25 mouse cellular contexts compared by ENCODE assay signal in the genomic region with DNA sequence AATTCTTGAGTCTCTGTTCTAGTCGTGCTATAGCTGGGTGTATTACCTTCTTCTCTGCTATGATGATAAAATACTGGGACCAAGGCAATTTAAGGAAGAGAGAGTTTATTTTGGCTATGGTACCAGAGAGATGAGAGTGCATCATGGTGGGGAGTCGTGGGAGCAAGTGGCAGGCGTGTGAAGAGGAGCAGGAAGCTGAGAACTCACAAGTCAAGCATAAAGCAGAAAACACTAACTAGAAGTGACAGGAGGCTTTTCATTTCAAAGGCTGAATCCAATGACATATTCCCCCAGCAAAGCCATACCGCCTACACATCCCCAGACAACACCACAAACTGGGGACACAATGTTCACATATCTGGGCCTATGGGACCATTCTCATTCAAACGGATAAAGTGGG. TPM values are rescaled to one million over a fixed set of nuclear protein-coding genes. Genes with fewer than 3 reads are reported as not detected.
DNase-seq lines count a peak whose midpoint lies in the region; ATAC-seq and TF ChIP-seq lines count a peak whose summit lies in the region.
"Had no signal": no experiment of that assay in that cellular context is flagged by ENCODE, and none has a peak within 500 bp of the region (broad histone marks: within the 10 kb centered on the region; RNA-seq: fewer than 3 reads in every experiment).

No protein-coding gene starts in this region.

- H3K9ac ChIP-seq in midbrain, postnatal 0 days (replicated peaks; ENCODE audit: low read length, poor library complexity, severe bottlenecking): no peak overlapping the region
- no peak overlapping the region for H3K9ac ChIP-seq in midbrain, embryonic 11.5 days (ENCODE audit: low read length)
- H3K9ac ChIP-seq: embryonic facial prominence, embryonic 12.5 days; forebrain, embryonic 13.5 days; forebrain, embryonic 15.5 days had no signal

- H3K4me3 ChIP-seq in midbrain, postnatal 0 days (ENCODE audit: low read depth, low read length): no peak overlapping the region
- H3K4me3 ChIP-seq in midbrain, embryonic 11.5 days (ENCODE audit: low read depth, low read length): no peak overlapping the region
- H3K4me3 ChIP-seq: embryonic facial prominence, embryonic 10.5 days; embryonic facial prominence, embryonic 12.5 days; forebrain, embryonic 13.5 days; forebrain, embryonic 15.5 days had no signal

- DNase-seq in heart, adult 11 months: peak; percentile 5
- DNase-seq in heart, adult 8-10 months (ENCODE audit: low spot score): no peak
- peak; percentile 6 for DNase-seq in midbrain, postnatal 0 days (ENCODE audit: low spot score)
- DNase-seq in midbrain, embryonic 11.5 days (ENCODE audit: low spot score, missing footprints): no peak
- peak; percentile 59 for DNase-seq in retina, postnatal 1 day
- no peak for DNase-seq in spleen, adult 12 weeks (ENCODE audit: low spot score)
- no peak for DNase-seq in gastrocnemius, postnatal 36 days
- DNase-seq: adrenal gland, adult 8-10 months; adrenal gland, postnatal 14 days; adrenal gland, postnatal 36 days; B cell, adult 2 months; cerebellum, adult 11-12 months; cerebellum, adult 2 months; cerebellum, adult 9-10 months; cerebellum, postnatal 25 days had no signal

- H3K27ac ChIP-seq in midbrain, postnatal 0 days (ENCODE audit: low read depth, low read length): no peak overlapping the region
- H3K27ac ChIP-seq in midbrain, embryonic 11.5 days (ENCODE audit: low read depth, low read length): no peak overlapping the region
- H3K27ac ChIP-seq: embryonic facial prominence, embryonic 10.5 days; embryonic facial prominence, embryonic 12.5 days; forebrain, embryonic 13.5 days; forebrain, embryonic 15.5 days had no signal

- H3K4me2 ChIP-seq in midbrain, postnatal 0 days (ENCODE audit: low read depth, low read length, poor library complexity, severe bottlenecking): no peak overlapping the region
- no peak overlapping the region for H3K4me2 ChIP-seq in midbrain, embryonic 11.5 days
- H3K4me2 ChIP-seq: embryonic facial prominence, embryonic 12.5 days; forebrain, embryonic 13.5 days; forebrain, embryonic 15.5 days had no signal

- H3K27me3 ChIP-seq in midbrain, postnatal 0 days (ENCODE audit: insufficient read depth, low read length): no peaks in the 10 kb centered on the region
- H3K27me3 ChIP-seq in midbrain, embryonic 11.5 days (ENCODE audit: control insufficient read depth, insufficient read depth, low read length): no peaks in the 10 kb centered on the region
- H3K27me3 ChIP-seq: embryonic facial prominence, embryonic 12.5 days; forebrain, embryonic 13.5 days; forebrain, embryonic 15.5 days had no signal

- no peak for TF ChIP-seq CTCF in midbrain, postnatal 0 days (IDR thresholded peaks at IDR 0.05)

- no peaks in the 10 kb centered on the region for H3K4me1 ChIP-seq in midbrain, postnatal 0 days (ENCODE audit: insufficient read depth, low read length)
- H3K4me1 ChIP-seq in midbrain, embryonic 11.5 days (ENCODE audit: control insufficient read depth, insufficient read depth, low read length): no peaks in the 10 kb centered on the region
- H3K4me1 ChIP-seq: embryonic facial prominence, embryonic 10.5 days; embryonic facial prominence, embryonic 12.5 days; forebrain, embryonic 13.5 days; forebrain, embryonic 15.5 days had no signal

- H3K9me3 ChIP-seq in midbrain, postnatal 0 days (ENCODE audit: low read length): no peaks in the 10 kb centered on the region
- H3K9me3 ChIP-seq in midbrain, embryonic 11.5 days (ENCODE audit: control insufficient read depth, low read length): no peaks in the 10 kb centered on the region
- H3K9me3 ChIP-seq: embryonic facial prominence, embryonic 10.5 days; embryonic facial prominence, embryonic 12.5 days; forebrain, embryonic 13.5 days; forebrain, embryonic 15.5 days; G1E had no signal

- no peaks in the 10 kb centered on the region for H3K36me3 ChIP-seq in midbrain, postnatal 0 days (ENCODE audit: insufficient read depth, low read length)
- H3K36me3 ChIP-seq in midbrain, embryonic 11.5 days (ENCODE audit: control insufficient read depth, insufficient read depth, low read length): no peaks in the 10 kb centered on the region
- H3K36me3 ChIP-seq: embryonic facial prominence, embryonic 10.5 days; embryonic facial prominence, embryonic 12.5 days; forebrain, embryonic 15.5 days; G1E had no signal

- intact Hi-C loops in gastrocnemius, postnatal 36 days (cut with DNase I): no loop called here

- 68% methylated on average over 5 of the region's 5 CpGs for WGBS in midbrain, postnatal 0 days
- WGBS in midbrain, embryonic 11.5 days: 76% methylated on average over 5 of the region's 5 CpGs

- ATAC-seq in midbrain, postnatal 0 days (ENCODE audit: low FRiP score): no peak
- ATAC-seq in midbrain, embryonic 11.5 days (ENCODE audit: low FRiP score): no peak
- ATAC-seq: CD4-positive, CD25-positive, alpha-beta regulatory T cell, adult 4 months; forebrain, embryonic 13.5 days; forebrain, embryonic 15.5 days had no signal

RNA-seq across cellular contexts. Expression of gene Hrg, which starts 11.4 kb away (rescaled TPM):
- total RNA-seq in heart, adult 8-10 months (2022): not detected
- not detected in 2 replicates for total RNA-seq in midbrain, postnatal 0 days (2014; rRNA removed)
- not detected in 2 replicates for polyA plus RNA-seq in midbrain, postnatal 0 days (2015; fragmentation: Nextera tagmentation; extraction: Ambion mirVana)
- polyA plus RNA-seq in midbrain, embryonic 11.5 days (2014; fragmentation: Nextera tagmentation; extraction: Ambion mirVana): 0.10 TPM in 1 of 2 replicates, not detected in the other
- not detected for total RNA-seq in gastrocnemius, postnatal 36 days (2021)
- total RNA-seq: CH12.LX, G1E had no signal
- polyA plus RNA-seq: CD4-positive, CD25-positive, alpha-beta regulatory T cell, adult 4 months; cerebellum, adult 2 months; cortical plate, adult 2 months; embryonic facial prominence, embryonic 12.5 days; embryonic facial prominence, embryonic 14.5 days; forebrain, embryonic 15.5 days; G1E had no signal

RNA-seq across cellular contexts. Expression of gene Fetub, which starts 44.1 kb away (rescaled TPM):
- total RNA-seq in heart, adult 8-10 months (2022): under 1 TPM in 3 of 4 experiments, not detected in 1; 0.16 to 0.28 (median 0.20) TPM
- not detected in 2 replicates for total RNA-seq in midbrain, postnatal 0 days (2014; rRNA removed)
- 0.33 TPM in 1 of 2 replicates, not detected in the other for polyA plus RNA-seq in midbrain, postnatal 0 days (2015; fragmentation: Nextera tagmentation; extraction: Ambion mirVana)
- not detected in 2 replicates for polyA plus RNA-seq in midbrain, embryonic 11.5 days (2014; fragmentation: Nextera tagmentation; extraction: Ambion mirVana)
- total RNA-seq in gastrocnemius, postnatal 36 days (2021): under 1 TPM in 1 of 2 experiments, not detected in 1; 0.18 TPM
- polyA plus RNA-seq: CD4-positive, CD25-positive, alpha-beta regulatory T cell, adult 4 months; cerebellum, adult 2 months; embryonic facial prominence, embryonic 10.5 days; embryonic facial prominence, embryonic 12.5 days; forebrain, embryonic 11.5 days; forebrain, embryonic 13.5 days; forebrain, embryonic 15.5 days had no signal

Comparison
In these comparisons a context has a peak if more than half of its experiments do, and no peak if none do; other contexts are left out.
1. DNase-seq: peak in heart, adult 11 months (single experiment), midbrain, postnatal 0 days (single experiment) and retina, postnatal 1 day (single experiment); none in heart, adult 8-10 months (single experiment), midbrain, embryonic 11.5 days (single experiment), spleen, adult 12 weeks (single experiment) and gastrocnemius, postnatal 36 days (0 of 2).